Mouse (Mus musculus): ENCODE data around the gene Gsta3. TPM values are rescaled to one million over a fixed set of nuclear protein-coding genes. Genes with fewer than 3 reads are reported as not detected.
"Not testable (repeated sequence)": the region's sequence is repeated elsewhere in the genome, so short reads cannot be mapped to it uniquely, and the experiment has no call there.

Gsta3 gene
- total RNA-seq, 2 experiments from 2014 or later, result 0.78 to 1.1 TPM

GRCm38 (mm10) chr1:21253303-21253650, 12.9 kb downstream of the Gsta3 start:
- no peak for DNase-seq (ENCODE audit: low spot score in 2 of 2)

- DNase-seq (ENCODE audit: low spot score in 2 of 2), result no peak
Observed at GRCm38 (mm10) chr1:21253856-21254255, 13.5 kb downstream of the Gsta3 start.

- DNase-seq (ENCODE audit: low spot score in 2 of 2), result no peak
Observed at GRCm38 (mm10) chr1:21255625-21256345, 15.4 kb downstream of the Gsta3 start.

GRCm38 (mm10) chr1:21256391-21256790, 16.0 kb downstream of the Gsta3 start:
- DNase-seq (ENCODE audit: low spot score in 2 of 2), result no peak

- no peak for DNase-seq (ENCODE audit: low spot score in 2 of 2)
Observed at GRCm38 (mm10) chr1:21256871-21257270, 16.5 kb downstream of the Gsta3 start.

- DNase-seq (ENCODE audit: low spot score in 2 of 2), result not testable (repeated sequence)
Observed at GRCm38 (mm10) chr1:21259981-21260380, 19.6 kb downstream of the Gsta3 start.

- DNase-seq (ENCODE audit: low spot score in 2 of 2), result no peak
Observed at GRCm38 (mm10) chr1:21262401-21262800, 22.0 kb downstream of the Gsta3 start.

GRCm38 (mm10) chr1:21263986-21264385, 23.6 kb downstream of the Gsta3 start:
- no peak for DNase-seq (ENCODE audit: low spot score in 2 of 2)

- DNase-seq (ENCODE audit: low spot score in 2 of 2), result no peak
Observed at GRCm38 (mm10) chr1:21264747-21265146, 24.4 kb downstream of the Gsta3 start.

- DNase-seq (ENCODE audit: low spot score in 2 of 2), result no peak
Observed at GRCm38 (mm10) chr1:21266766-21267165, 26.4 kb downstream of the Gsta3 start.

GRCm38 (mm10) chr1:21267466-21267865, 27.1 kb downstream of the Gsta3 start:
- not testable (repeated sequence) for DNase-seq (ENCODE audit: low spot score in 2 of 2)

- DNase-seq (ENCODE audit: low spot score in 2 of 2), result peak; percentile 68 to 80
Observed at GRCm38 (mm10) chr1:21271343-21272055, 31.1 kb downstream of the Gsta3 start.

- peak; percentile 25 to 36 for DNase-seq (ENCODE audit: low spot score in 2 of 2)
Observed at GRCm38 (mm10) chr1:21272056-21272431, 31.7 kb downstream of the Gsta3 start.

GRCm38 (mm10) chr1:21273091-21273490, 32.7 kb downstream of the Gsta3 start:
- no peak for DNase-seq (ENCODE audit: low spot score in 2 of 2)

- no peak for DNase-seq (ENCODE audit: low spot score in 2 of 2)
Observed at GRCm38 (mm10) chr1:21274437-21275040, 34.1 kb downstream of the Gsta3 start.

GRCm38 (mm10) chr1:21275366-21275765, 35.0 kb downstream of the Gsta3 start:
- DNase-seq (ENCODE audit: low spot score in 2 of 2), result not testable (repeated sequence)

GRCm38 (mm10) chr1:21276158-21276557, 35.8 kb downstream of the Gsta3 start:
- DNase-seq (ENCODE audit: low spot score in 2 of 2), result not testable (repeated sequence)

- DNase-seq (ENCODE audit: low spot score in 2 of 2), result no peak
Observed at GRCm38 (mm10) chr1:21280306-21280705, 39.9 kb downstream of the Gsta3 start.

GRCm38 (mm10) chr1:21284644-21285043, 44.3 kb downstream of the Gsta3 start:
- DNase-seq (ENCODE audit: low spot score in 2 of 2), result not testable (repeated sequence)

GRCm38 (mm10) chr1:21291394-21291793, 51.0 kb downstream of the Gsta3 start:
- DNase-seq (ENCODE audit: low spot score in 2 of 2), result no peak

- no peak for DNase-seq (ENCODE audit: low spot score in 2 of 2)
Observed at GRCm38 (mm10) chr1:21292590-21292989, 52.2 kb downstream of the Gsta3 start.

- no peak for DNase-seq (ENCODE audit: low spot score in 2 of 2)
Observed at GRCm38 (mm10) chr1:21296169-21296568, 55.8 kb downstream of the Gsta3 start.
